Mouse (Mus musculus) forebrain, postnatal 0 days (tissue): Measurements from ENCODE around the gene Cadm1. TPM values are rescaled to one million over a fixed set of nuclear protein-coding genes. Genes with fewer than 3 reads are reported as not detected.

ENCODE experiments used
- ATAC-seq: fragments of 200-750 bp; cut with Nextera tagmentation; 2 replicates; pipeline ENCODE4 v1.8.0; 2017; ENCODE audit warnings: mild to moderate bottlenecking, moderate library complexity
- DNase-seq: peaks from one replicate; pipeline ENCODE4 v3.0.0-alpha.2; 2015
- H3K27ac ChIP-seq: fragments of 300-500 bp; sonication (generic); 2 replicates; pipeline ENCODE4 v1.5.1; 2014; ENCODE audit warnings: low read depth, mild to moderate bottlenecking, antibody characterized with exemption, low read length, moderate library complexity, mixed read lengths
- H3K27me3 ChIP-seq: fragments of 300-500 bp; sonication (generic); 2 replicates; pipeline ENCODE4 v1.6.1; 2014; ENCODE audit warnings: mild to moderate bottlenecking, low read length, mixed read lengths; ENCODE audit not compliant: insufficient read depth
- H3K36me3 ChIP-seq: fragments of 300-500 bp; sonication (generic); 2 replicates; pipeline ENCODE4 v1.6.1; 2014; ENCODE audit warnings: mild to moderate bottlenecking, moderate library complexity; ENCODE audit not compliant: insufficient read depth
- H3K4me1 ChIP-seq: fragments of 300-500 bp; sonication (generic); 2 replicates; pipeline ENCODE4 v1.6.1; 2014; ENCODE audit warnings: antibody characterized with exemption; ENCODE audit not compliant: insufficient read depth
- H3K4me2 ChIP-seq: fragments of 300-500 bp; sonication (generic); 2 replicates; pipeline ENCODE4 v1.6.1; 2014; ENCODE audit warnings: low read depth, mild to moderate bottlenecking, moderate library complexity
- H3K4me3 ChIP-seq: fragments of 300-500 bp; sonication (generic); 2 replicates; pipeline ENCODE4 v1.5.1; 2014; ENCODE audit warnings: low read depth, low read length, mixed read lengths
- H3K9ac ChIP-seq: fragments of 300-500 bp; sonication (generic); 2 replicates; pipeline ENCODE4 v1.6.1; 2014; ENCODE audit warnings: mild to moderate bottlenecking
- H3K9me3 ChIP-seq: fragments of 300-500 bp; sonication (generic); 2 replicates; pipeline ENCODE4 v1.6.1; 2016; ENCODE audit warnings: low read length
- CTCF ChIP-seq: sonication (generic); IDR thresholded peaks from 2 replicates; pipeline ENCODE4 v1.5.1; 2016; ENCODE audit warnings: antibody characterized with exemption, control low read depth, low read depth
- WGBS: fragments of 180-500 bp; shearing (Covaris S2); extraction: QIAGEN DNeasy Blood & Tissue Kit; methylation state at CpG from one replicate; pipeline ENCODE4 v1.1.7; 2014; 5-methylcytosine and 5-hydroxymethylcytosine counted together
- polyA plus RNA-seq: library from polyadenylated mRNA; unstranded; fragments of >200 nt; fragmentation: Nextera tagmentation; extraction: Ambion mirVana; gene quantifications from 2 replicates; pipeline ENCODE4 v1.2.1, GENCODE M21; 2015
- total RNA-seq: library from RNA; depleted of rRNA; stranded (reverse); fragments of >200 nt; gene quantifications from 2 replicates; pipeline ENCODE4 v1.2.3, GENCODE M21; 2014

Gene Cadm1
- total and polyA plus RNA-seq, 2 experiments from 2014 or later = 289 to 381 TPM

- no peak overlapping the region for H3K9ac ChIP-seq
- H3K27ac ChIP-seq = no peak overlapping the region
- H3K4me2 ChIP-seq = no peak overlapping the region
- H3K4me3 ChIP-seq = no peak overlapping the region
- ATAC-seq (no peak), DNase-seq (no peak)
- H3K36me3 ChIP-seq = no peaks in the 10 kb centered on the region
- no peaks in the 10 kb centered on the region for H3K27me3 ChIP-seq
- TF ChIP-seq CTCF = no peak
- H3K9me3 ChIP-seq = no peaks in the 10 kb centered on the region
- 28% methylated on average over 4 of the region's 4 CpGs for whole genome bisulfite sequencing
- peaks cover 5% of the 10 kb centered on the region; the same call in 1 of the 2 replicates for H3K4me1 ChIP-seq
These were observed 317.8 kb downstream of the Cadm1 start for GRCm38 (mm10) chr9:47847797-47848196.

GRCm38 (mm10) chr9:47848745-47849144, 318.8 kb downstream of the Cadm1 start:
- Histone ChIP-seq H3K36me3 (no peaks in the 10 kb centered on the region), H3K4me3 (no peak overlapping the region), H3K9me3 (no peaks in the 10 kb centered on the region), H3K4me1 (peaks cover 5% of the 10 kb centered on the region; the same call in 1 of the 2 replicates), H3K4me2 (no peak overlapping the region), H3K27me3 (no peaks in the 10 kb centered on the region), H3K9ac (no peak overlapping the region), H3K27ac (no peak overlapping the region)
- DNase-seq = no peak
- no peak for TF ChIP-seq CTCF
- peak; percentile 8; the same call in 1 of the 2 replicates for ATAC-seq
- WGBS = 22% methylated on average over 5 of the region's 5 CpGs

- peak; percentile 75 for TF ChIP-seq CTCF
- Histone ChIP-seq H3K9me3 (no peaks in the 10 kb centered on the region), H3K9ac (no peak overlapping the region), H3K4me1 (peaks cover 17% of the 10 kb centered on the region; the same call in 1 of the 2 replicates), H3K4me3 (no peak overlapping the region), H3K27ac (no peak overlapping the region), H3K36me3 (no peaks in the 10 kb centered on the region), H3K27me3 (no peaks in the 10 kb centered on the region), H3K4me2 (no peak overlapping the region)
- 84% methylated on average over 8 of the region's 8 CpGs for WGBS
- ATAC-seq (no peak), DNase-seq (peak; percentile 73)
These were observed 326.3 kb downstream of the Cadm1 start for GRCm38 (mm10) chr9:47856311-47856710.

- Histone ChIP-seq H3K4me3 (no peak overlapping the region), H3K9ac (no peak overlapping the region), H3K9me3 (no peaks in the 10 kb centered on the region), H3K36me3 (no peaks in the 10 kb centered on the region), H3K27ac (peak overlapping the region; percentile 36), H3K4me1 (peaks cover 17% of the 10 kb centered on the region; the same call in 1 of the 2 replicates), H3K27me3 (no peaks in the 10 kb centered on the region), H3K4me2 (no peak overlapping the region)
- TF ChIP-seq CTCF = no peak
- no peak for DNase-seq
- 82% methylated on average over 7 of the region's 7 CpGs for WGBS
- no peak for ATAC-seq
These were observed 327.3 kb downstream of the Cadm1 start for GRCm38 (mm10) chr9:47857235-47857634.

GRCm38 (mm10) chr9:47858134-47858533, 328.2 kb downstream of the Cadm1 start:
- Histone ChIP-seq H3K9me3 (no peaks in the 10 kb centered on the region), H3K4me3 (no peak overlapping the region), H3K27ac (peak overlapping the region; percentile 79), H3K4me1 (peaks cover 17% of the 10 kb centered on the region; the same call in 1 of the 2 replicates), H3K9ac (no peak overlapping the region), H3K36me3 (no peaks in the 10 kb centered on the region), H3K4me2 (no peak overlapping the region), H3K27me3 (no peaks in the 10 kb centered on the region)
- ATAC-seq (0 out of 2 replicates have a peak, but pooled peaks have one; percentile 25), DNase-seq (peak; percentile 43)
- WGBS = 44% methylated on average over 5 of the region's 5 CpGs
- TF ChIP-seq CTCF = no peak

GRCm38 (mm10) chr9:47858778-47859395, 328.9 kb downstream of the Cadm1 start:
- Histone ChIP-seq H3K36me3 (no peaks in the 10 kb centered on the region), H3K4me3 (no peak overlapping the region), H3K4me1 (peaks cover 17% of the 10 kb centered on the region; the same call in 1 of the 2 replicates), H3K27ac (peak overlapping the region; percentile 79), H3K9ac (no peak overlapping the region), H3K4me2 (no peak overlapping the region), H3K27me3 (no peaks in the 10 kb centered on the region), H3K9me3 (no peaks in the 10 kb centered on the region)
- DNase-seq (peak; percentile 45), ATAC-seq (peak; percentile 57)
- TF ChIP-seq CTCF = no peak
- WGBS = 33% methylated on average over 10 of the region's 10 CpGs

GRCm38 (mm10) chr9:47860994-47861393, 331.0 kb downstream of the Cadm1 start:
- H3K27me3 ChIP-seq = no peaks in the 10 kb centered on the region
- no peaks in the 10 kb centered on the region for H3K9me3 ChIP-seq
- no peak overlapping the region for H3K4me3 ChIP-seq
- no peak for TF ChIP-seq CTCF
- peaks cover 21% of the 10 kb centered on the region; the same call in 1 of the 2 replicates for H3K4me1 ChIP-seq
- DNase-seq (no peak), ATAC-seq (no peak)
- 78% methylated on average over 3 of the region's 3 CpGs for WGBS
- no peak overlapping the region for H3K9ac ChIP-seq
- no peak overlapping the region for H3K4me2 ChIP-seq
- H3K36me3 ChIP-seq = no peaks in the 10 kb centered on the region
- no peak overlapping the region for H3K27ac ChIP-seq
